Mouse (Mus musculus): Measurements from ENCODE around the gene Gsta4.
"Not testable (repeated sequence)": the region's sequence is repeated elsewhere in the genome, so short reads cannot be mapped to it uniquely, and the experiment has no call there.

DNA sequence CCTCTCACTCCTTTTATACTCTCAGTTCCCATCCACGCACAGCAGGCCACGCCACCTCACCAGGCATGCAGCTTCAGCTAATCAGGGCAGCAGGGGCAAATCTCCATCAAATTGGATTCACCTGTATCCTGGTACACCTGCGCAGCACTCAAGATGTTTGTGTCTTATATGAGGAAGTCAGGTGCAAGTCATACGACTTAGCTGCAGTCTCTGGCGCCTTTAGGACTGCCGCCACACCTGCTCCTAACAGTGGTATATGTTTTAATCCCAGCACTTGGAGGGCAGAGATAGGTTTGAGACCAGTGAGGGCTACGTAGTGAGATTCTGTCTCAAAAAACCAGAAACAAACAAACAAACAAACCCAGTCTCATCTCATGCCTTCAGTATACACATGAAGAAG is at the start of gene Gsta4:
- not testable (repeated sequence) for TF ChIP-seq CTCF, EP300 (IDR thresholded peaks at IDR 0.05; ENCODE audit: low read depth)
